Mouse (Mus musculus): ENCODE data around the gene Kcnn1.

GRCm38 (mm10) chr8:70812055-70812454, 51.0 kb downstream of the Kcnn1 start:
- TF ChIP-seq CTCF (IDR thresholded peaks at IDR 0.05; ENCODE audit: low read depth, low read length) (no peak), POLR2AphosphoS5 (IDR thresholded peaks at IDR 0.05; ENCODE audit: insufficient replicate concordance, low read depth, low read length) (no peak), GATA1 (IDR thresholded peaks at IDR 0.05; ENCODE audit: borderline replicate concordance, low read length) (no peak), TAL1 (conservative IDR thresholded peaks at IDR 0.05; ENCODE audit: low read depth, low read length) (no peak), GATA2 (IDR thresholded peaks at IDR 0.05; ENCODE audit: borderline replicate concordance, low read depth, low read length) (no peak)
